Mouse (Mus musculus) embryonic facial prominence, embryonic 14.5 days (tissue): Measurements from ENCODE around the gene Gm21988. TPM values are rescaled to one million over a fixed set of nuclear protein-coding genes. Genes with fewer than 3 reads are reported as not detected.
A peak's percentile ranks its signal among the peaks of the same experiment; 100 is the strongest.

ENCODE experiments used
- ATAC-seq: fragments of 200-750 bp; cut with Nextera tagmentation; 2 replicates; pipeline ENCODE4 v1.8.0; 2017; ENCODE audit warnings: low read depth, moderate number of reproducible peaks, moderate TSS enrichment
- DNase-seq: peaks from one replicate; pipeline ENCODE4 v3.0.0-alpha.2; 2015; ENCODE audit warnings: low spot score
- H3K27ac ChIP-seq: fragments of 300-500 bp; sonication (generic); replicated peaks from 2 replicates; pipeline ENCODE4 v1.5.1; 2014; ENCODE audit warnings: low read depth, mild to moderate bottlenecking, low read length, moderate library complexity
- H3K27me3 ChIP-seq: fragments of 300-500 bp; sonication (generic); replicated peaks from 2 replicates; pipeline ENCODE4 v1.6.1; 2014; ENCODE audit warnings: low read length; ENCODE audit not compliant: control insufficient read depth, insufficient read depth
- H3K36me3 ChIP-seq: fragments of 300-500 bp; sonication (generic); 2 replicates; pipeline ENCODE4 v1.6.1; 2014; ENCODE audit warnings: low read length, mixed read lengths; ENCODE audit not compliant: control insufficient read depth, insufficient read depth
- H3K4me1 ChIP-seq: fragments of 300-500 bp; sonication (generic); 2 replicates; pipeline ENCODE4 v1.6.1; 2014; ENCODE audit warnings: antibody characterized with exemption, low read length; ENCODE audit not compliant: control insufficient read depth, insufficient read depth
- H3K4me2 ChIP-seq: fragments of 300-500 bp; sonication (generic); 2 replicates; pipeline ENCODE4 v1.6.1; 2014; ENCODE audit warnings: low read depth, mild to moderate bottlenecking, low read length, moderate library complexity, mixed read lengths
- H3K4me3 ChIP-seq: fragments of 300-500 bp; sonication (generic); 2 replicates; pipeline ENCODE4 v1.5.1; 2014; ENCODE audit warnings: low read depth, mild to moderate bottlenecking, low read length
- H3K9ac ChIP-seq: fragments of 300-500 bp; sonication (generic); 2 replicates; pipeline ENCODE4 v1.6.1; 2014; ENCODE audit warnings: low read depth, mild to moderate bottlenecking, low read length, moderate library complexity, mixed read lengths
- H3K9me3 ChIP-seq: fragments of 300-500 bp; sonication (generic); 2 replicates; pipeline ENCODE4 v1.6.1; 2016; ENCODE audit warnings: low read length; ENCODE audit not compliant: control insufficient read depth
- WGBS: fragments of 180-500 bp; shearing (Covaris S2); extraction: QIAGEN DNeasy Blood & Tissue Kit; methylation state at CpG from one replicate; pipeline ENCODE4 v1.1.7; 2014; 5-methylcytosine and 5-hydroxymethylcytosine counted together
- polyA plus RNA-seq: library from polyadenylated mRNA; unstranded; fragments of >200 nt; fragmentation: Nextera tagmentation; extraction: Ambion mirVana; gene quantifications from 2 replicates; pipeline ENCODE4 v1.2.1, GENCODE M21; 2014

Gm21988 gene
- polyA plus RNA-seq, 1 experiment from 2014 or later = 12.2 TPM

GRCm38 (mm10) chr11:70218039-70218438 lies 21.6 kb downstream of the Gm21988 start:
- WGBS = 84% methylated on average over 4 of the region's 4 CpGs
- Histone ChIP-seq H3K4me2 (no peak overlapping the region), H3K9ac (no peak overlapping the region), H3K4me1 (peaks cover 16% of the 10 kb centered on the region), H3K9me3 (no peaks in the 10 kb centered on the region), H3K27me3 (peaks cover 46% of the 10 kb centered on the region), H3K36me3 (peaks cover 3% of the 10 kb centered on the region; the same call in 1 of the 2 replicates), H3K4me3 (no peak overlapping the region), H3K27ac (no peak overlapping the region)
- no peak for ATAC-seq
- no peak for DNase-seq

GRCm38 (mm10) chr11:70216103-70216502 lies 23.5 kb downstream of the Gm21988 start:
- Histone ChIP-seq H3K4me2 (no peak overlapping the region), H3K27ac (no peak overlapping the region), H3K36me3 (peaks cover 3% of the 10 kb centered on the region; the same call in 1 of the 2 replicates), H3K4me1 (peaks cover 16% of the 10 kb centered on the region), H3K4me3 (no peak overlapping the region), H3K27me3 (peaks cover 52% of the 10 kb centered on the region), H3K9ac (no peak overlapping the region), H3K9me3 (no peaks in the 10 kb centered on the region)
- WGBS = 71% methylated on average over 2 of the region's 3 CpGs
- DNase-seq = no peak
- ATAC-seq = no peak

GRCm38 (mm10) chr11:70215301-70215700 lies 24.3 kb downstream of the Gm21988 start:
- H3K27me3 ChIP-seq = peaks cover 52% of the 10 kb centered on the region
- no peak overlapping the region for H3K27ac ChIP-seq
- H3K36me3 ChIP-seq = peaks cover 3% of the 10 kb centered on the region; the same call in 1 of the 2 replicates
- H3K4me1 ChIP-seq = peaks cover 16% of the 10 kb centered on the region
- DNase-seq (no peak), ATAC-seq (no peak)
- H3K4me2 ChIP-seq = no peak overlapping the region
- WGBS = 16% methylated on average over 14 of the region's 22 CpGs
- H3K9ac ChIP-seq = no peak overlapping the region
- H3K4me3 ChIP-seq = no peak overlapping the region
- no peaks in the 10 kb centered on the region for H3K9me3 ChIP-seq

- Histone ChIP-seq H3K9ac (peak overlapping the region; percentile 59; the same call in 1 of the 2 replicates), H3K4me2 (peak overlapping the region; percentile 68), H3K4me3 (peak overlapping the region; percentile 34), H3K4me1 (peaks cover 16% of the 10 kb centered on the region), H3K27ac (no peak overlapping the region), H3K36me3 (peaks cover 3% of the 10 kb centered on the region; the same call in 1 of the 2 replicates), H3K27me3 (peaks cover 52% of the 10 kb centered on the region), H3K9me3 (no peaks in the 10 kb centered on the region)
- WGBS = 8% methylated on average over 18 of the region's 18 CpGs
- ATAC-seq = peak; percentile 7; the same call in 1 of the 2 replicates
- DNase-seq = no peak
These were observed 24.8 kb downstream of the Gm21988 start for GRCm38 (mm10) chr11:70214856-70215209.

GRCm38 (mm10) chr11:70214191-70214855 lies 25.3 kb downstream of the Gm21988 start:
- peak; percentile 27; the same call in 1 of the 2 replicates for ATAC-seq
- peaks cover 3% of the 10 kb centered on the region; the same call in 1 of the 2 replicates for H3K36me3 ChIP-seq

GRCm38 (mm10) chr11:70213736-70214135 lies 25.9 kb downstream of the Gm21988 start:
- 8% methylated on average over 18 of the region's 26 CpGs for WGBS
- H3K27me3 ChIP-seq = peaks cover 52% of the 10 kb centered on the region

More at GRCm38 (mm10) chr11:70214191-70214855, 25.3 kb downstream of the Gm21988 start:
- whole genome bisulfite sequencing = under 1% methylated on average over 37 of the region's 46 CpGs
- peaks cover 16% of the 10 kb centered on the region for H3K4me1 ChIP-seq
- peak overlapping the region; percentile 68 for H3K4me2 ChIP-seq
- peak overlapping the region; percentile 34 for H3K4me3 ChIP-seq
- peaks cover 52% of the 10 kb centered on the region for H3K27me3 ChIP-seq
- no peaks in the 10 kb centered on the region for H3K9me3 ChIP-seq
- H3K27ac ChIP-seq = no peak overlapping the region
- peak overlapping the region; percentile 59 for H3K9ac ChIP-seq
- no peak for DNase-seq

GRCm38 (mm10) chr11:70212896-70213295 lies 26.7 kb downstream of the Gm21988 start:
- DNase-seq (peak; percentile 80), ATAC-seq (0 out of 2 replicates have a peak, but pooled peaks have one; percentile 19)
- Histone ChIP-seq H3K27ac (no peak overlapping the region), H3K4me2 (no peak overlapping the region), H3K4me3 (no peak overlapping the region), H3K9ac (no peak overlapping the region), H3K9me3 (no peaks in the 10 kb centered on the region), H3K27me3 (peaks cover 52% of the 10 kb centered on the region), H3K36me3 (peaks cover 3% of the 10 kb centered on the region; the same call in 1 of the 2 replicates), H3K4me1 (peaks cover 16% of the 10 kb centered on the region)
- WGBS = 9% methylated on average over 9 of the region's 9 CpGs

More at GRCm38 (mm10) chr11:70213736-70214135, 25.9 kb downstream of the Gm21988 start:
- H3K9me3 ChIP-seq = no peaks in the 10 kb centered on the region
- H3K4me3 ChIP-seq = peak overlapping the region; percentile 34
- H3K4me2 ChIP-seq = peak overlapping the region; percentile 68
- no peak overlapping the region for H3K27ac ChIP-seq
- ATAC-seq (peak; percentile 60; the same call in 1 of the 2 replicates), DNase-seq (no peak)
- peak overlapping the region; percentile 59; the same call in 1 of the 2 replicates for H3K9ac ChIP-seq
- H3K36me3 ChIP-seq = peaks cover 3% of the 10 kb centered on the region; the same call in 1 of the 2 replicates
- H3K4me1 ChIP-seq = peaks cover 16% of the 10 kb centered on the region

- H3K27me3 ChIP-seq = peaks cover 50% of the 10 kb centered on the region
These were observed 27.2 kb downstream of the Gm21988 start, which contains the start of gene Slc16a11 for GRCm38 (mm10) chr11:70212423-70212822. Gene Slc16a11 (plus strand): TSS chr11:70212752.

More at GRCm38 (mm10) chr11:70212423-70212822, 27.2 kb downstream of the Gm21988 start, which contains the start of gene Slc16a11:
- peaks cover 16% of the 10 kb centered on the region for H3K4me1 ChIP-seq
- H3K9me3 ChIP-seq = no peaks in the 10 kb centered on the region
- no peak within 1 kb of the TSS for H3K27ac ChIP-seq
- H3K9ac ChIP-seq = peak within 1 kb of the TSS; percentile 59; the same call in 1 of the 2 replicates
- DNase-seq (no peak), ATAC-seq (no peak)
- peak within 1 kb of the TSS; percentile 34; the same call in 1 of the 2 replicates for H3K4me3 ChIP-seq
- peak within 1 kb of the TSS; percentile 68 for H3K4me2 ChIP-seq
- H3K36me3 ChIP-seq = peaks cover 2% of the 10 kb centered on the region; the same call in 1 of the 2 replicates
- WGBS = 54% methylated on average over 6 of the region's 6 CpGs
